Mouse (Mus musculus) duodenum, adult 2 months (tissue): Measurements from ENCODE around the gene Krtap4-16. TPM values are rescaled to one million over a fixed set of nuclear protein-coding genes. Genes with fewer than 3 reads are reported as not detected.

Experiments
- polyA plus RNA-seq: library from polyadenylated mRNA; depleted of rRNA; stranded (reverse); fragments of >200 nt; gene quantifications from 2 replicates; pipeline ENCODE4 v1.2.3, GENCODE M21; 2012; ENCODE audit warnings: low replicate concordance; rRNA removed

Krtap4-16 gene
- polyA plus RNA-seq, result 1.4 TPM in 1 of 2 replicates, not detected in the other

DNA sequence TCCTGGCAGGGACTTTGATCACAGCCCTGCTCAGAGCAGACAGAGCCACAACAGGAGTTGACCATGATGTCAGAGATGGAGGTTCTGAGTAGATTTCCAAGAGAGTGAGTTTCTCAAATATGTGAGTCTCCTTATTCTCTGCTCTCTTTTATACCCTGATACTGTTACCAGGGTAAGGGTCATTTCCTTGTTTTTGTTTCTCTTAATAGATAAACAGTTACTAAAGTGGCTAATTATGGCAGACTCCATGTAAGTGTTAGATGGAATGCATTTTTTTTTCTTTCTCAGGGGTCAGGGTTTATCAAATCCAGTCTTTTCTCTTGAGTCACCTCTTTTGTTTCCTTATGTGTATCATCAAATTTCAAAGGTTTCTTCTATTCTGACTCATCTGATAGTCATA lies at the start of gene Krtap4-16:
Gene Krtap4-16 (minus strand): TSS at position 101 of the 400 bp plus-strand sequence.

DNA sequence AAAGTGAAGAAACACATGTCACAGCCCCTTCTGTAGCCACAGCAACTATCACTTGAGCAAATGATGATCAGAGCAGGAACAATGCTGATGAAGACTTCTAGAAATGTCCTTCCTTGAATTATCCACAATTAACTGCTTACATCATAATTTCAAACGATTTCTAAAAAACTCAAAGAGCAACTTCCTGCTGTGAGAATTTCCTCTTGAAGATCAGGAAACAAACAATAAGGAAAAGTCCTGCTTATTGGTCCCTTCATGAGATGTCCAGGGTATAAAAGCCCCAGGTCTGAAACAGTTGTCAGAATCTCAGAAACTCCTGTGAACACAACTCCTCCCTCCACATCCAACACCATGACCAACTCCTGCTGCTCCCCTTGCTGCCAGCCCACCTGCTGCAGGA lies 27.5 kb upstream of the Krtap4-16 start, which contains the start of gene Gm11567:
Gene Gm11567 (plus strand): TSS at position 301 of the 400 bp plus-strand sequence.

GRCm38 (mm10) chr11:99873089-99873488 lies 21.7 kb upstream of the Krtap4-16 start, which contains the start of gene Krtap9-1:
Gene Krtap9-1 (plus strand): TSS chr11:99873389.

GRCm38 (mm10) chr11:99864176-99864575 lies 12.8 kb upstream of the Krtap4-16 start, which contains the start of gene Gm11559:
Gene Gm11559 (plus strand): TSS chr11:99864476.

DNA sequence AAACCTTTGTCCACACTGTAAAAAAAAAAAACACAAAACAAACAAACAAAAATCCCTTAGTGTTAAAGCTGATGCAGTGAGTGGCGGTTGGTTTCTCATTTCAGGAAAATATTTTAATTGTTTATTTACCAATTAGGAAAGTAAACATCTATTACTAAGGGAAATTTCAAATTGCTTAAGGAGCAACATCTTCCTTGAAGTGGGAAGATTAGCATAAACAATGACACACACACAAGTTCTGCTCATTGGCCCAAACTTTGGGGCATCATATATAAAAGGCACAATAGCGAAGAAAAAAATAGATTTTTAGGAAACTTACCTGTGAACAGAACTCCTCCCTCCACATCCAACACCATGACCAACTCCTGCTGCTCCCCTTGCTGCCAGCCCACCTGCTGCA lies 6.2 kb upstream of the Krtap4-16 start, which contains the start of gene Gm11568:
Gene Gm11568 (plus strand): TSS at position 301 of the 400 bp plus-strand sequence.

DNA sequence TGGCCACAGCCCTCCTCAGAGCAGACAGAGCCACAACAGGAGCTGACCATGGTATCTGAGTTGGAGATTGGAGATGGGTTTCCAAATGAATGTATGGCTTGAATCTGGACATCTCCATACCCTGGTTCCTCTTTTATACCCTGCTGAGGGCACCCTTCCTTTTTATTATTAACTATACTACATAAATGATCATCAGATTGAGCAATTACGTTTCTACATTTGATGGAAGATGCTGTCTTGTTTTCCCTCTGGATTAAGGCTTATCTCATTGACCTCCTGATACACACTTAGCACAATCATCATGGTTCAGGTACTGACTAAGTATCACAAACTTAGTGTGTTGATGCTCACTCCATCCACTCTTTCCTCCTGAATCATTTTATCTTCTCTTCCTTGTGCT lies 13.4 kb downstream of the Krtap4-16 start, which contains the start of gene 2300003K06Rik:
Gene 2300003K06Rik (minus strand): TSS at position 101 of the 400 bp plus-strand sequence.

DNA sequence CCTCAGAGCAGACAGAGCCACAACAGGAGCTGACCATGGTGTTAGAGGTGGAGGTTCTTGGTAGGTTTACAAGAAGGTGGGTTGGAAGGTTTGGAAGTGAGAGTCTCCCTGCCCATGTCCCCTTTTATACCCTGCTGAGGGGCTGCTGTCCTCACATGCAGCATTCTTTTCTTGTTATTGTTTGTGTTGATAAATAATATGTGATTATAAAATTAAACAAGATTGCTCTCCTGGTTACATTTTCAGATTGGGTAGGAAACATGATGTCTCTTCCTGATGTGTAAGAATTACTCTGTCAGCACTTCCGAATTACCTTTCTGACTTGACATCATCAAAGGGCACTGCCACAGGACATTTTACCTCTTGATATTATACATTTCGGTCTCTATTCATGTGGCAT lies 35.8 kb downstream of the Krtap4-16 start, which contains the start of gene Gm11564:
Gene Gm11564 (minus strand): TSS at position 101 of the 400 bp plus-strand sequence.

GRCm38 (mm10) chr11:99809792-99810191 lies 41.6 kb downstream of the Krtap4-16 start, which contains the start of gene Krtap4-13:
Gene Krtap4-13 (minus strand): TSS chr11:99809892.

GRCm38 (mm10) chr11:99804346-99804745 lies 47.1 kb downstream of the Krtap4-16 start, which contains the start of gene Gm11554:
Gene Gm11554 (minus strand): TSS chr11:99804446.

Other genes starting within 250 kb of the Krtap4-16 start
- not detected in 2 replicates for gene Gm11938, start 248.3 kb downstream of the Krtap4-16 start, polyA plus RNA-seq
- gene Gm11937, start 241.4 kb downstream of the Krtap4-16 start, polyA plus RNA-seq, result not detected in 2 replicates
- gene Krtap2-4, start 236.8 kb downstream of the Krtap4-16 start, polyA plus RNA-seq, result 0.27 TPM in 1 of 2 replicates, not detected in the other
- gene Gm11562, start 231.2 kb downstream of the Krtap4-16 start, polyA plus RNA-seq, result not detected in 2 replicates
- not detected in 2 replicates for gene Krtap4-1, start 223.4 kb downstream of the Krtap4-16 start, polyA plus RNA-seq
- not detected in 2 replicates for gene Krtap4-2, start 216.5 kb downstream of the Krtap4-16 start, polyA plus RNA-seq
- not detected in 2 replicates for gene Krtap4-7, start 207.5 kb downstream of the Krtap4-16 start, polyA plus RNA-seq
- gene Gm11555, start 201.4 kb downstream of the Krtap4-16 start, polyA plus RNA-seq, result not detected in 2 replicates
- not detected in 2 replicates for gene Gm11563, start 192.6 kb downstream of the Krtap4-16 start, polyA plus RNA-seq
- not detected in 2 replicates for gene Krtap4-6, start 185.6 kb downstream of the Krtap4-16 start, polyA plus RNA-seq
- not detected in 2 replicates for gene Gm14190, start 160.9 kb downstream of the Krtap4-16 start, polyA plus RNA-seq
- gene Gm14180, start 117.3 kb downstream of the Krtap4-16 start, polyA plus RNA-seq, result not detected in 2 replicates
- not detected in 2 replicates for gene Gm11595, start 78.7 kb downstream of the Krtap4-16 start, polyA plus RNA-seq
- gene Krtap4-8, start 70.9 kb downstream of the Krtap4-16 start, polyA plus RNA-seq, result not detected in 2 replicates
- gene Krtap4-9, start 66.4 kb downstream of the Krtap4-16 start, polyA plus RNA-seq, result not detected in 2 replicates
- not detected in 2 replicates for gene Gm11596, start 58.1 kb downstream of the Krtap4-16 start, polyA plus RNA-seq
- not detected in 2 replicates for gene Gm11569, start 52.7 kb downstream of the Krtap4-16 start, polyA plus RNA-seq
- not detected in 2 replicates for gene Gm11554, start 47.2 kb downstream of the Krtap4-16 start, polyA plus RNA-seq
- not detected in 2 replicates for gene Krtap4-13, start 41.7 kb downstream of the Krtap4-16 start, polyA plus RNA-seq
- gene Gm11564, start 35.9 kb downstream of the Krtap4-16 start, polyA plus RNA-seq, result not detected in 2 replicates
- gene 2300003K06Rik, start 13.5 kb downstream of the Krtap4-16 start, polyA plus RNA-seq, result not detected in 2 replicates
- gene Gm11568, start 6.3 kb upstream of the Krtap4-16 start, polyA plus RNA-seq, result not detected in 2 replicates
- gene Gm11559, start 12.9 kb upstream of the Krtap4-16 start, polyA plus RNA-seq, result not detected in 2 replicates
- not detected in 2 replicates for gene Krtap9-1, start 21.8 kb upstream of the Krtap4-16 start, polyA plus RNA-seq
- not detected in 2 replicates for gene Gm11567, start 27.6 kb upstream of the Krtap4-16 start, polyA plus RNA-seq
- gene Krtap31-1, start 56.3 kb upstream of the Krtap4-16 start, polyA plus RNA-seq, result not detected in 2 replicates
- not detected in 2 replicates for gene Gm11565, start 63.1 kb upstream of the Krtap4-16 start, polyA plus RNA-seq
- gene Krtap31-2, start 84.7 kb upstream of the Krtap4-16 start, polyA plus RNA-seq, result not detected in 2 replicates
- not detected in 2 replicates for gene Krtap9-5, start 96.9 kb upstream of the Krtap4-16 start, polyA plus RNA-seq
- gene Krtap29-1, start 127.4 kb upstream of the Krtap4-16 start, polyA plus RNA-seq, result not detected in 2 replicates
- gene Krtap16-1, start 135.0 kb upstream of the Krtap4-16 start, polyA plus RNA-seq, result not detected in 2 replicates
- gene Krtap17-1, start 142.4 kb upstream of the Krtap4-16 start, polyA plus RNA-seq, result not detected in 2 replicates
- gene Krt33a, start 164.6 kb upstream of the Krtap4-16 start, polyA plus RNA-seq, result not detected in 2 replicates
- gene Krt33b, start 178.3 kb upstream of the Krtap4-16 start, polyA plus RNA-seq, result not detected in 2 replicates
- gene Krt34, start 189.9 kb upstream of the Krtap4-16 start, polyA plus RNA-seq, result not detected in 2 replicates
- gene Krt31, start 198.9 kb upstream of the Krtap4-16 start, polyA plus RNA-seq, result 0.09 and 0.17 TPM in 2 replicates
- gene Krt32, start 236.6 kb upstream of the Krtap4-16 start, polyA plus RNA-seq, result 0.18 TPM in 1 of 2 replicates, not detected in the other
- gene Krt35, start 244.6 kb upstream of the Krtap4-16 start, polyA plus RNA-seq, result not detected in 2 replicates